Mouse (Mus musculus): ENCODE results near the gene Gm7298.
"Not testable (repeated sequence)": the region's sequence is repeated elsewhere in the genome, so short reads cannot be mapped to it uniquely, and the experiment has no call there.

The Gm7298 gene

DNA sequence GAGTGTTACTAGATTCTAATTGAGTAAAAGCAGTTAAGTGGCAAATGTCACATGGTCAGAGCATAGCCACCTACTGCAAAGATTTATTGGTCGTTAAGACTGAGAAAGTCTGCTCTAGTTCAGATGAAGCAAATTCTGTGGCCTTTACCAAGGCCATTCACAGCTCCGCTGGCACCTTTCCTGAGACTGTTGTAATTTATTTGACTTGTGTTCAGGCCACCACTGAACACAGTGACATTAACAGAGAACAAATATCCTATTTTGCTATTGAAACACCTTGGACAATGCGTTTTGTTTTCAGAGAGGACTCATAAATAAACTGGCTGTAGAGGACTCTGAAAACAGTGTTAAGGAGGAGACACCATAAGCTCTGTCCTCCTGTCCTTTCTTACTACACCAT is at the start of gene Gm7298:
TSS of gene Gm7298 (plus strand) at position 301 of the 400 bp plus-strand sequence.
- no peak for DNase-seq (ENCODE audit: extremely low read depth, insufficient read length, low spot score)

DNA sequence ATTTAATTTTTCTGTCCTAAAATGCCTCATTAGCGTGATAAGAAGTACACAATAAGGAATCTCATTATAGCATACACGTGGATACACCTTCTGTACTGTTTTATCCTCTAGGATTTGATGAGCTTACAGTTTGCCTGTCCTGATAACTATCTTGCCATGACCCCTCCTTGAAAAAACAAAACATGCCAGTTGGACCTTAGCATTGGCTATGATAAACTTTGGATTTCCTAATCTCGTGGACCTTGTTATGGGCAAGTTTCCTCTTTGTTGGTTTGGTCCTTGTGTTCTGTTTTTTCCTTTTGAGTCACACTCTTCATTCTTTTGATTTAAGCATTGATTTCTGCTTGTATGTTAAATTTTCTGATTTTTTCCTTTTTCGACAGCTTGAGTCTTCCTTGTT is 95.3 kb downstream of the Gm7298 start:
- DNase-seq (ENCODE audit: extremely low read depth, insufficient read length, low spot score): no peak

DNA sequence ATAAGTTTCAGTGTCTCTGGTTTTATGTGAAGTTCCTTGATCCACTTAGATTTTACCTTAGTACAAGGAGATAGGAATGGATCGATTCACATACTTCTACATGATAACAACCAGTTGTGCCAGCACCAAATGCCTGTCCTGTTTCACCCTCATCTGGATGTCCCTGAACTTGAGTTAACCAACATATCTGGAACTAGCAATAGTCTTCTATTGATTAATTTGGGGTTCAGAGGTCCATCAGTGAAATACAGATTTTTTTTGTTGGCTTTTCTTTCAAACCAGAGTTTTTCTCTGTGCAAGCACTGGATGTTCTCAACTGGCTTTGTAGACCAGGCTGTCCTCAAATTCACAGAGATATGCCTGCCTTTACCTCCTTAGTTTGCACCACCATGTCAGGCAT is 103.6 kb downstream of the Gm7298 start:
- DNase-seq (ENCODE audit: extremely low read depth, insufficient read length, low spot score): no peak

DNA sequence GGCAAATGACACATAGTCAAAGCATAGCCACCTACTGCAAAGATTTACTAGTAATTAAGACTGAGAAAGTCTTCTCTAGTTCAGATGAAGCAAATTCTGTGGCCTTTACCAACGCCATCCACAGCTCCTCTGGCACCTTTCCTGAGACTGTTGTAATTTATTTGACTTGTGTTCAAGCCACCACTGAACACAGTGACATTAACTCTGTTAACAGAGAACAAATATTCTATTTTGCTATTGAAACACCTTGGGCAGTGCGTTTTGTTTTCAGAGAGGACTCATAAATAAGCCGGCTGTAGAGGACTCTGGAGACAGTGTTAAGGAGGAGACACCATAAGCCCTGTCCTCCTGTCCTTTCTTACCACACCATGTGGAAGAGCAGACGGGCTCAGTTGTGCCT is 105.5 kb downstream of the Gm7298 start, which contains the start of gene Mug1:
TSS of gene Mug1 (plus strand) at position 271 of the 400 bp plus-strand sequence.
- DNase-seq (ENCODE audit: extremely low read depth, insufficient read length, low spot score): not testable (repeated sequence)

Data from 3134 (cell line).